Mouse (Mus musculus): Measurements from ENCODE around the gene Cd79a. TPM values are rescaled to one million over a fixed set of nuclear protein-coding genes. Genes with fewer than 3 reads are reported as not detected.
A peak's percentile ranks its signal among the peaks of the same experiment; 100 is the strongest.

Cd79a gene
- polyA plus RNA-seq, 1 experiment from 2014 or later, result 1.1 TPM

DNA sequence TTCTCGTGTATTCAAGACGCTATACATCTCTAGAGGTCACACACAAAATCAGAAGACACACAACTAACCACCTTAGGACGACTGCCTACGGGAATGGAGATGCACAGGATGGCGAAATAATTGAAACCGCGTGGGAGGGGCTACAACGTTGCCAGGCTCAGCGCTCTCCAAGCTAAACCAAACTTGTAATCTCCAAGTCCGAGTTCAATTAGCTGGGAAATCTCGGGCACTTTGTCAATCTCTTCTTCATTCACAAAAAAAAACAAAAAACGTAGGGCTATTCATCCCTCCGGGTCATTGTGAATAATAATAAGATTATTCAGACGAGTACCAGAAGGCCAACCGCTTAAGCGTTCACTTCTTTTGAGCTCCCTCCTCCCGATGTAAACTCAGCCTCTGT lies 28.1 kb upstream of the Cd79a start:
- H3K4me3 ChIP-seq (replicated peaks), result no peak overlapping the region
- no peak overlapping the region for H3K27ac ChIP-seq
- H3K9ac ChIP-seq, result no peak overlapping the region
- no peaks in the 10 kb centered on the region for H3K4me1 ChIP-seq
- no peak for ATAC-seq (ENCODE audit: insufficient read depth, low FRiP score, low read depth)
- H3K27me3 ChIP-seq (replicated peaks), result 0 out of 2 replicates have a peak, but pooled peaks cover 7% of the 10 kb centered on the region
- H3K36me3 ChIP-seq, result no peaks in the 10 kb centered on the region
- no peaks in the 10 kb centered on the region for H3K9me3 ChIP-seq
- WGBS, result 56% methylated on average over 17 of the region's 17 CpGs
- no peak overlapping the region for H3K4me2 ChIP-seq

DNA sequence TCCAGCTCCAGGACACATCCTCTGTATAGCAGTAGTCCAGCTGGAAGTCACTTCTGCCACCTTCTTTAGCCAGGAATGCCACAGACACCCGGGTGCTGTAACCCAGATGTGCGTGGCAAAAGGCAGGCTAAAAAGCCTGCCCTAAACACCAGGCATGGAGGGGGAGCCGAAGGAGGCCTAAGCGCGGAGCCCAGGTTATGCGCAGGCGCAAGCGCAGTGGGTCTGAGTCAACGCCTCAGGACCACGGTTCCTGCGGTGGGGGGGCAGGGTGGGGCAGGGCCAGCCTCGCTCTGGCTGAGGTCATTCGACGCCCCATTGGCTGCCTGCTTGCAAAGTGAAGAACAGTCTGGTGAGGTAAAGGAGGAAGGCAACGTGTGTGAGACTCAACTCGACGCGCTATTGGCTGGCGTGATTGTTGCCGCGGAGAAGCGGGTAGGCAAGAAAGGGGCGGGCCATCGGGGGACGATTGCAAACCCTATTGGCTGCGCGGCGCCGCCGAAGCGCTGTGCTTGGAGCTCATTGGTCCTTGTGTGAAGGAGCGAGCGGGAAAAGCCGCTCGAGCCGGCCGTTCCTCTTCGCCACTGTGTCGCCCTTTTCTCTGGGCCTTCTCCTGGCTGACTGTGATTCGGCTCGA lies 27.5 kb upstream of the Cd79a start, which contains the start of the genes Lypd4 and Dmrtc2:
Gene Lypd4, minus strand, starts transcription at position 410 of the 634 bp plus-strand sequence.
Gene Dmrtc2, plus strand, starts transcription at position 526 of the 634 bp plus-strand sequence.
- no peak for ATAC-seq (ENCODE audit: insufficient read depth, low FRiP score, low read depth)
- 46% methylated on average over 41 of the region's 41 CpGs for WGBS
- no peak within 1 kb of the TSS for H3K9ac ChIP-seq

DNA sequence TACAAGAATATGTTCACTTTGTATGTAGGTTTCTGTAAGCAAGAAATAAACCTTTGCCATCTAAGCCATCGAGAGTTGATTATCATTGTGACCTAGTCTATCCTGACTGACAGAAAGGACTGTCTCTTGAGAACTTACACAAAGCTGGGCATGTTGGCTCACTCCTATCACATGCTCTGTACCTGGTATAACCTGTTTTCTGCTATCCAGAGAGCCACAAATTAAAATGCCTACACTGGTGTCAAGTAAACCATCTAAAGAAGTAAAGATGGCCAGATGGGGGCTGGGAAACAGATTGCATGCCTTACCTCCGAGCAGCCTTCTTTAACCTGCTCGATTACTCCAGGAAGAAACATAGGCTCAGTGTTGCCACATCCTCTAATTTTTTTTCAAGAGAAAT lies 19.6 kb upstream of the Cd79a start:
- no peaks in the 10 kb centered on the region for H3K9me3 ChIP-seq
- H3K36me3 ChIP-seq, result no peaks in the 10 kb centered on the region
- no peaks in the 10 kb centered on the region for H3K4me1 ChIP-seq
- H3K4me2 ChIP-seq, result no peak overlapping the region
- 61% methylated on average over 3 of the region's 3 CpGs for WGBS
- no peak for ATAC-seq (ENCODE audit: insufficient read depth, low FRiP score, low read depth)
- no peaks in the 10 kb centered on the region for H3K27me3 ChIP-seq (replicated peaks)
- H3K4me3 ChIP-seq (replicated peaks), result no peak overlapping the region
- no peak overlapping the region for H3K27ac ChIP-seq
- no peak overlapping the region for H3K9ac ChIP-seq

More for the DNA sequence above, 27.5 kb upstream of the Cd79a start, which contains the start of the genes Lypd4 and Dmrtc2:
- Histone ChIP-seq H3K27ac (no peak within 1 kb of the TSS), H3K4me2 (no peak within 1 kb of the TSS), H3K9me3 (no peaks in the 10 kb centered on the region), H3K4me1 (no peaks in the 10 kb centered on the region), H3K36me3 (no peaks in the 10 kb centered on the region), H3K27me3 (replicated peaks) (0 out of 2 replicates have a peak, but pooled peaks cover 7% of the 10 kb centered on the region), H3K4me3 (replicated peaks) (no peak within 1 kb of the TSS)

DNA sequence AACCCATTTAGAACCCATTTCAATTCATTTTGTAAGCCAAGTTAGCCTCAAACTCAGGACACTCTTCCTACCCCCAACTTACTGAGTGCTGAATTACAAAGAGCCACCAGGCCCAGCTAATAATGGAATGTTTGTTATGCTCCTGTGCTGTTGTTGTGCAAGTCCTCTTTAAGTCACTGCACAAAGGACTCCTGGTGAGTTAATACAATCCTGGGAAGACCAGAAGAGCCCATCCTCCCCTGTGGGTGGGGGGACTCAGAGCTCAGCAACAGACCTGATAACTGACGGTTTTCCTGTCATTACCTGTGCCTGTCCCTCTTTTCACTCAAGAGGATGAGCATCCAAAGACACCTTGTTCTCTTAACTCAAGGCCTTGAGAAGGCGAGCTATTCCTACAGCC lies 17.6 kb upstream of the Cd79a start:
- H3K4me1 ChIP-seq, result no peaks in the 10 kb centered on the region
- no peaks in the 10 kb centered on the region for H3K27me3 ChIP-seq (replicated peaks)
- H3K4me2 ChIP-seq, result no peak overlapping the region
- no peaks in the 10 kb centered on the region for H3K36me3 ChIP-seq
- ATAC-seq (ENCODE audit: insufficient read depth, low FRiP score, low read depth), result no peak
- H3K4me3 ChIP-seq (replicated peaks), result no peak overlapping the region
- H3K27ac ChIP-seq, result no peak overlapping the region
- no peaks in the 10 kb centered on the region for H3K9me3 ChIP-seq
- WGBS, result 51% methylated on average over 2 of the region's 2 CpGs
- H3K9ac ChIP-seq, result no peak overlapping the region

DNA sequence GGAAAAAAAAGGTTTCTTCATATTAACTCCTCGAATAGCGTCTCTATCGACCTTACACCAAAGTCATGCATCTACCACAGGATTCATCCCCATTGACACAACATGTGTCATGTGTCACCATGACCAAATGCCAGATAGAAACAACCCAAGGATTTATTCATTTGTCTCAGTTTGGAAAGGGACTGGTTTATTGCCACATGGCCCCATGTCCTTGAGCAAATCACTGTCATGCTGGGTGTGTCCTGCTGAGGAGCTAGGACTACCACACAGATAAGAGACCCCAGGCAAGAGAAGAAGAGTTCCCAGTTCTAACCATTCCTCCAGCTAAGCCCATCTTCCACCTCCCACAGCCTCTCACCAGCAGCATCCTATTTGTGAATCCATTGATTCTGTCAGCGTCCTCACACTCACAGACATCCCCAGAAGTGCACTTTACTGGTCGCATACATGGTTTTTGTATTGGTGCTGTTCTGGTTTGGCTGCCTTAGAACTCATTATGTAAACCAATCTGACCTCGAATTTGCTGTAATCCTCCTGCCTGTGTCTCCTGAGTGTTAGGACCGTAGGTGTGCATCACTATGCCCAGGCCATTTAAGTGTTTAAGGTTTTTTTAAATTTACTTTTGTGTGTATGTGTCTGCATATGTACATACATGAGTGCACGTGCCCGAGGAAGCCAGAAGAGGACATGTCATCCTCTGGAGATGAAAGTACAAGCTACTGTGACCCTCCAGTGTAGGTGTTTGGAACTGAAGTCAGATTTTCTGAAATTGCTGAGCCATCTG lies 14.6 kb upstream of the Cd79a start:
- Histone ChIP-seq H3K4me2 (no peak overlapping the region), H3K4me1 (peaks cover 18% of the 10 kb centered on the region), H3K36me3 (peaks cover 9% of the 10 kb centered on the region; the same call in 1 of the 2 replicates), H3K9me3 (no peaks in the 10 kb centered on the region), H3K27me3 (replicated peaks) (no peaks in the 10 kb centered on the region), H3K9ac (no peak overlapping the region), H3K27ac (no peak overlapping the region), H3K4me3 (replicated peaks) (no peak overlapping the region)
- no peak for ATAC-seq (ENCODE audit: insufficient read depth, low FRiP score, low read depth)
- WGBS, result 89% methylated on average over 9 of the region's 9 CpGs

DNA sequence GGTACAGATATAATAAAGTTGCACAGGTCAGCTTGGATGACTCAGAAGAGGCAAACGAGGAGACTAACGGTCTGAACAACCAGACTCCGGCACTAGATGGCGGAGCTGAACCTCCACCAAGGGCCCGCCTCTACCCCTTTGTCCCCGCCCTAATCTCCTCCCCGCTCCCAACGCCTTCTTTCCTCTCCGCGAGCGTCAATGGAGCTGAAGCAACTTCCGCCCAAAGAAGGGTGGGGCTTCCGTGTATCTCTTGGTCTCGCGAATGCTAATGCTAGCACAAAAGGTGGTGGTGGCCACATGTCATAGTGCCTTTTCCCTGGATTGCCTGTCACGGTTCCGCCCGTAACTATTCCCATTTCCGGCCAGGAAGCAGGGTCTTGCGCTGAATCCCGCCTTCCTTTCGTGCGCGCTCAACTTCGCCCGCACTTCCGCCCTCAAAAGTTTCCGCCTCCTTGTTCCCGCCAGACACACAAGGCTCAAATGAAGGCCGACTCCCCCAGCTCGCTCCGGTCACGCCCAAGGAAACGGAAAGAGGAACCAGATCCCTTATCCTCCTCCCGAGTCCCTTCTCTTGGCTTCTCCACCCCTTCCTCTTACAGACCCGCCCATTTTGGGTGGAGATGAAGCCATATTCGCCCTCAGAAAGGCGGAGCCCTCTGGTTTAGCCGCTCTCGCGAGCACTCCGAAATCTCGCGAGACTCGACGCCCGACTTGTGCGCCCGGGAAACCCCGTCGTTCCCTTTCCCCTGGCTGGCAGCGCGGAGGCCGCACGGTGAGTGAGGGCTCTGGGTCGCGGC lies 13.1 kb upstream of the Cd79a start, which contains the start of gene Rps19:
Gene Rps19, plus strand, starts transcription at position 476 of the 797 bp plus-strand sequence.
- Histone ChIP-seq H3K4me1 (peaks cover 18% of the 10 kb centered on the region), H3K36me3 (peaks cover 21% of the 10 kb centered on the region), H3K27me3 (replicated peaks) (no peaks in the 10 kb centered on the region), H3K4me2 (peak within 1 kb of the TSS; percentile 67), H3K4me3 (replicated peaks) (peak within 1 kb of the TSS; percentile 81), H3K9ac (peak within 1 kb of the TSS; percentile 100), H3K9me3 (no peaks in the 10 kb centered on the region), H3K27ac (peak within 1 kb of the TSS; percentile 89)
- peak; percentile 94 for ATAC-seq (ENCODE audit: insufficient read depth, low FRiP score, low read depth)
- WGBS, result under 1% methylated on average over 57 of the region's 57 CpGs

DNA sequence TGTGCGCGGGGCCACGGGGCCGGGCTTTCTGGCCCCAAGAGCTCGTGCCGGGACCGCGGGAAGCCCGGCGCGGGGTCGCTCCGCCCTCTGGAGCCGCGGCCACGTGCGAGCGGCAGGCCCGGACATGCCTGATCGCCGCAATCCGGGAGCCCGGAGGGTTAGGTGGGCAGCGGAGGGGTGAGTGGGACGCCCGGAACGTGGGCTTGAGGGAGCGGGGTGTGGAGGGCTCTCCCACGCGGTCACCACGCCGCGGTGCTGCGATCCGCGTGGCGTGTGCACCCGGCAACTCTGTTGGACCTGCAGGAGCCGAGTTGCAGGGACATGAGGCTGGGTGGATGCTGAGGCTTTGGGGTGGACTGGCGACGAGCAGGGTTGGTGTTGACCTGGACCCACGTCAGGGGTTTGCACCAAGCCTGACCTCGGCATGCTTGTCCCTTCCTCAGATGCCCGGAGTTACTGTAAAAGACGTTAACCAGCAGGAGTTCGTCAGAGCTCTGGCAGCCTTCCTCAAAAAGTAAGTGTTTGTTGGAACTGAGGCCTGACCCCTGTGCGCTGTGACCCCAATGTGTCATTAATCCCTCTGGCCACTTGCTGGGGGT lies 12.4 kb upstream of the Cd79a start:
- Histone ChIP-seq H3K4me2 (peak overlapping the region; percentile 67), H3K9me3 (no peaks in the 10 kb centered on the region), H3K4me1 (peaks cover 18% of the 10 kb centered on the region), H3K36me3 (peaks cover 28% of the 10 kb centered on the region), H3K27me3 (replicated peaks) (no peaks in the 10 kb centered on the region), H3K4me3 (replicated peaks) (peak overlapping the region; percentile 81), H3K9ac (peak overlapping the region; percentile 100), H3K27ac (peak overlapping the region; percentile 89)
- no peak for ATAC-seq (ENCODE audit: insufficient read depth, low FRiP score, low read depth)
- under 1% methylated on average over 47 of the region's 47 CpGs for WGBS

DNA sequence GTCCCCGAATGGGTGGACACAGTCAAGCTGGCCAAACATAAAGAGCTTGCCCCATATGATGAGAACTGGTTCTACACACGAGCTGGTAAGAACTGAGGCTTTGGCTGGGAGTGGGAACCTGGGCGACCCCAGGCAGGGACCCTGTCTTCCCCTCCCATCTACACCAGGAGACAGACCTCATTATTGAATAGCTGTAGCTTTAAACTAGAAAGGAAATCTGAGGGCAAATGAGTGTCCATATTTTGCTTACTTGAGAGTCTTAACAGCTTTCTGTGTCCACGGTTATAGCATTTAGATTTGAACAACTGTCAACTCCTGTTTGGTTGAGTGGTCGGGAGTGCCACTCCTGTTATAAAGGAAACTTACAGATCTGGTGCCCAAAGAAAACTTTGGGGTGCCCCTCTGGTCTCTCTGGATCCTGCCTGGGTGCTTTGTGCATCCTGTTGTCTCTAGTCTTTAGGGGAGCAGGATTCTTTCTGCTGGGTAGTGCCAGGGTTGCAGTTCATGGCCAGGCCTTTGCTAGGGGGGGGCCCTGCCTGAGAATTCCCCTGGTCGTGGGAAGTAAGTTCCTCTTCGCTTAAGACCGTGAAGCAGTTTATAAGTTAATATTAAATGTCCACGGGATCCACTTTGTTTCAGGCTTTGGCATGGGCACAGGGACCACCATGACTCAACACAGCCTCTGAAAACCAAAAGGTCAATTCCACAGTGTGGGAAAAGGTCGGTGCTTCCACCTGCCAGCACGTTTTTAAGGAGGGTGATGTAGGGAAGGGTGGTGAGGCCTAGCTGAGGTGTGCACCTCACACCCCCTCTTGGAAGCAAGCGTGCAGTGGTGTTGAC lies 11.5 kb upstream of the Cd79a start:
- Histone ChIP-seq H3K27ac (peak overlapping the region; percentile 89; the same call in 1 of the 2 replicates), H3K27me3 (replicated peaks) (no peaks in the 10 kb centered on the region), H3K9ac (peak overlapping the region; percentile 100), H3K9me3 (no peaks in the 10 kb centered on the region), H3K36me3 (peaks cover 36% of the 10 kb centered on the region), H3K4me2 (peak overlapping the region; percentile 67), H3K4me1 (peaks cover 18% of the 10 kb centered on the region), H3K4me3 (replicated peaks) (peak overlapping the region; percentile 81)
- ATAC-seq (ENCODE audit: insufficient read depth, low FRiP score, low read depth), result no peak
- WGBS, result 24% methylated on average over 12 of the region's 12 CpGs

DNA sequence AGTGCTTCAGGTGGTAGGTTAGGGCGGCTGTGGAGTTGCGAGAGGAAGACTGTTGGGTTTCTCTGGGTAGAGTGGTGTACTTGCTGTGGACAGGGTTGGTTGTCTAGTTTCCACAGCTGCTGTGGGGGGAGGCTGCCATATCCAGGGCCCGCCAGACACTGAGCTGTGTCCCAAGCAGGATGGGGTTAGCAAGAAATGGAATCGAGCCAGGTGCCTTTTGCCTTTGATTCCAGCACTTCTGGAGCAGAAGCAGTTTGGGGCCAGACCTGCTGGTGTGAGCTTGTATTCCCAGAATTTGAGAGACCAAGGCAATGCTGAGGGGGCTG lies 10.9 kb upstream of the Cd79a start:
- Histone ChIP-seq H3K4me2 (peak overlapping the region; percentile 67), H3K4me1 (peaks cover 18% of the 10 kb centered on the region), H3K27me3 (replicated peaks) (no peaks in the 10 kb centered on the region), H3K9ac (peak overlapping the region; percentile 100), H3K36me3 (peaks cover 39% of the 10 kb centered on the region), H3K4me3 (replicated peaks) (peak overlapping the region; percentile 81), H3K9me3 (no peaks in the 10 kb centered on the region), H3K27ac (peak overlapping the region; percentile 54; the same call in 1 of the 2 replicates)
- WGBS, result 58% methylated on average over 4 of the region's 4 CpGs
- no peak for ATAC-seq (ENCODE audit: insufficient read depth, low FRiP score, low read depth)

DNA sequence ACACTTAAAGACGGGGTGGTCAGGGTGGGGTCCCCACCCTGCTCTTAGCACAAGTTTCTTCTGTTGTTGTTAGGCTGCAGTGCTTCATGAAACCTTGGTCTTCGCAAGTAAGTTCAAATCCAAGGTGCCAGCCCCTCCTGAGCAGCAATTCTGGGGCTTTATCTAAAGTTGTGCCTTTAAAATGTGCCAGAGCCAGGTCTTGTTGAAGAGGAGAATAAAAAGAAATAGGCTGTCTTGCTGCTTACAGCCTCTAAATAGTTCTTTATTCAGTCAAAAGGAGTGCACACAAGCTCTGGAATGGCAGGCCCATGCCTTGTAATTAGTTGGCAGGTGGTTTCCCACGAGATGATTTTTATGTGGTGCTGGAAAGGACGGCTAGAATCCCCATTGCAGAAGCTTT lies 10.1 kb upstream of the Cd79a start:
- Histone ChIP-seq H3K4me3 (replicated peaks) (no peak overlapping the region), H3K27ac (no peak overlapping the region), H3K4me1 (peaks cover 18% of the 10 kb centered on the region), H3K9ac (no peak overlapping the region), H3K4me2 (peak overlapping the region; percentile 67), H3K36me3 (peaks cover 39% of the 10 kb centered on the region), H3K27me3 (replicated peaks) (no peaks in the 10 kb centered on the region), H3K9me3 (no peaks in the 10 kb centered on the region)
- WGBS, result 67% methylated on average over 4 of the region's 4 CpGs
- no peak for ATAC-seq (ENCODE audit: insufficient read depth, low FRiP score, low read depth)

Measured in stomach, embryonic 15.5 days (tissue).